Mouse (Mus musculus) urinary bladder, postnatal 4 days (tissue): ENCODE results near the gene Olfr825.
"Not testable (repeated sequence)": the region's sequence is repeated elsewhere in the genome, so short reads cannot be mapped to it uniquely, and the experiment has no call there.

Experiments
- DNase-seq, 2 experiments: peaks; one replicate each; pipeline ENCODE4 v3.0.0; 2021 to 2022; ENCODE audit warnings: low spot score in 2 of 2

Olfr825 gene

GRCm38 (mm10) chr10:130166666-130167065 lies at the start of gene Olfr825:
Gene Olfr825 (minus strand): TSS chr10:130166766.
- no peak for DNase-seq

- DNase-seq: no peak
These were observed 47.7 kb upstream of the Olfr825 start, which contains the start of gene Olfr827 for GRCm38 (mm10) chr10:130214303-130214702. Gene Olfr827 (minus strand): TSS chr10:130214403.

GRCm38 (mm10) chr10:130184086-130184485 lies 17.5 kb upstream of the Olfr825 start, which contains the start of gene Olfr826:
Gene Olfr826 (minus strand): TSS chr10:130184186.
- DNase-seq: no peak

- DNase-seq: no peak
These were observed 1.4 kb downstream of the Olfr825 start for GRCm38 (mm10) chr10:130165196-130165595.

GRCm38 (mm10) chr10:130144121-130144520 lies 22.4 kb downstream of the Olfr825 start:
- DNase-seq: no peak

GRCm38 (mm10) chr10:130142481-130142880 lies 24.1 kb downstream of the Olfr825 start:
- not testable (repeated sequence) for DNase-seq

GRCm38 (mm10) chr10:130134811-130135210 lies 31.8 kb downstream of the Olfr825 start:
- no peak for DNase-seq

- not testable (repeated sequence) for DNase-seq
These were observed 36.7 kb downstream of the Olfr825 start, which contains the start of gene Olfr824 for GRCm38 (mm10) chr10:130129900-130130299. Gene Olfr824 (minus strand): TSS chr10:130130000.

- DNase-seq: not testable (repeated sequence)
These were observed 50.5 kb downstream of the Olfr825 start for GRCm38 (mm10) chr10:130116045-130116444.

GRCm38 (mm10) chr10:130115283-130115682 lies 51.3 kb downstream of the Olfr825 start, which contains the start of gene Olfr823:
Gene Olfr823 (minus strand): TSS chr10:130115383.
- not testable (repeated sequence) for DNase-seq
